Mouse (Mus musculus): ENCODE results near the gene Rrp36. TPM values are rescaled to one million over a fixed set of nuclear protein-coding genes. Genes with fewer than 3 reads are reported as not detected.

Gene Rrp36
- total RNA-seq, 2 experiments from 2014 or later, result 9.9 to 10.8 TPM

- intact Hi-C loops (cut with DNase I), result no loop called here
- no peak for DNase-seq (ENCODE audit: low spot score)
Observed at GRCm38 (mm10) chr17:46694517-46695063, 20.4 kb upstream of the Rrp36 start.

DNA sequence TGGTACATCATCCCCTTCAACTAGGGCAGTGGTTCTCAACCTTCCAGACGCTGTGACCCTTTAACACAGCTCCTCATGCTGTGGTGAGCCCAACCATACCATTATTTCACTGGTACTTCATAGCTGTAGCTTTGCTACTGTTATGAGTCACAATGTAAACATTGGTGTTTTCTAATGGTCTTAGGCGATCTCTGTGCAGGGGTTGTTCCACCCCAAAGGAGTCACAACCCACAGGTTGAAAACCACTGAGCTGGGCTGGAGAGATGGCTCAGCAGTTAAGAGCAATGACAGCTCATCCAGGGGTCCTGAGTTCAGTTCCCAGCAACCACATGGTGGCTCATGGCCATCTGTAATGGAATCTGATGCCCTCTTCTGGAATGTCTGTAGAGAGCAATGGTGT, 17.2 kb upstream of the Rrp36 start:
- intact Hi-C loops (cut with DNase I), result no loop called here
- DNase-seq (ENCODE audit: low spot score), result no peak

DNA sequence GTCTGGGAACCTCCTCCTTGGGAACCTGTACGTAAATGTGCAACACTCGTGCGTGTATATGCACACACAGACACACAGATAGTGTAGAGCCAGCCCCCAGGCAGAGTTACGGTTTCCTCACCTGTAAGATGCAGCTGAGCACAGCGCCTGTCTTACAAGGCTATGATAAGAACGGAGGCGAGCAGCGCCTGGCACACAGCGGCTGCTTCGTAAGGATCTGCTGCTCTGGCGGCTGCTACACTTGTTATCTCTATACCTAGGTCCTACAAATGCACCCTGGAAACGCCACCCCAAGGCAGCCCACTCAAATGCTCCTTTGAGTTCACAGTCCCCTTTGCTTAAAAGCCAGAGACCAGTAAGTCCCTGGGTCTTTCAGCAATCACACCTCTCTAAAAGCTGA, 16.5 kb upstream of the Rrp36 start:
- intact Hi-C loops (cut with DNase I), result no loop called here
- DNase-seq (ENCODE audit: low spot score), result no peak

DNA sequence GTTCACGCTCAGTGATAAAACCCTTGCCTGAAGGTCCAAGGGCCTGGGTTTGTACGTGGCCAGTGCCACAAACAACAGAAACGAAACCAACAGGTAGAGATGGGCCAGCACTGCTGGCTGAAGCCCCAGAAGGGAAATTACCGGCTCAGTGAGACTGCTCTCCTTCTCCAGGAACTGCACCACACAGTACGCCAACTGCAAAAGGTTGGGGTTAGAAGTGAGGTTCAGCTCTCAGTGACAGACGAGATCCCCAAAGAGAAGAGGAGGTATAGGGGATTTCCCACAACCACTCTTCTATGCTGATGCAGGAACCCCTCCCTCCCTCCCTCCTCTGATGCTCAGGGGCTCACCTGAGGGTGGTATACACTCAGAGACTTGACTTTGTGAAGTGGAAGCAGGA, 11.8 kb upstream of the Rrp36 start:
- DNase-seq (ENCODE audit: low spot score), result no peak
- intact Hi-C loops (cut with DNase I), result loop anchor here (2.0 kb wide), 1 partner anchor 17 kb away; no protein-coding TSS in a partner anchor

- intact Hi-C loops (cut with DNase I), result no loop called here
- no peak for DNase-seq (ENCODE audit: low spot score)
Observed at GRCm38 (mm10) chr17:46682654-46683389, 8.7 kb upstream of the Rrp36 start.

DNA sequence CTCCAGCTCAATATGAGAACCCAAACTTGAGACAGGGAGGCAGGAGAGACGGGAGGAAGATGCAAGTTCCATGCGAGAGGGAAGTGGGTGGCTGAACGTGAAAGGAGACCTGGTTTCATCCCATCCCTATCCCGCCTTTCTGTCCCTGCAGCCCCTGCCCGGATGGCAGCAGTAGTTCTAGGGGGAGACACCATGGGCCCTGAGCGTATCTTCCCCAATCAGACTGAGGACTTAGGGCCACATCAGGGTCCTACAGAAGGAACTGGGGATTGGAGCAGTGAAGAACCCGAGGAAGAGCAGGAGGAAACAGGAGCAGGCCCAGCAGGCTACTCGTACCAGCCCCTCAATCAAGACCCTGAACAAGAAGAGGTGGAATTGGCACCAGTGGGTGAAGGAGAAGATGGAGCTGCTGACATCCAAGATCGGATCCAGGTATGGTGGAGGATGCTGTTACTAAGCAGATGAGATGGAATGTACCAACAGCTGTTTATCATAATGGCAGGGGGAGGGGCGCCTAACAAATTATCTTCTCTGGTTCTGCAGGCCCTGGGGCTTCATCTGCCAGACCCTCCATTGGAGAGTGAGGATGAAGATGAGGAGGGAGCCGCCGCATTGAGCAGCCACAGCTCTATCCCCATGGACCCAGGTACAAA, 7.4 kb upstream of the Rrp36 start:
- DNase-seq (ENCODE audit: low spot score), result no peak
- intact Hi-C loops (cut with DNase I), result loop anchor here (2.0 kb wide), 2 partner anchors 33 kb away; no protein-coding TSS in a partner anchor

- intact Hi-C loops (cut with DNase I), result loop anchor here (2.0 kb wide), 2 partner anchors 32 to 34 kb away; no protein-coding TSS in a partner anchor
- DNase-seq (ENCODE audit: low spot score), result peak; percentile 95
Observed at GRCm38 (mm10) chr17:46680760-46681373, 6.7 kb upstream of the Rrp36 start, which contains the start of gene Klhdc3. Gene Klhdc3 (minus strand): TSS chr17:46680914.

DNA sequence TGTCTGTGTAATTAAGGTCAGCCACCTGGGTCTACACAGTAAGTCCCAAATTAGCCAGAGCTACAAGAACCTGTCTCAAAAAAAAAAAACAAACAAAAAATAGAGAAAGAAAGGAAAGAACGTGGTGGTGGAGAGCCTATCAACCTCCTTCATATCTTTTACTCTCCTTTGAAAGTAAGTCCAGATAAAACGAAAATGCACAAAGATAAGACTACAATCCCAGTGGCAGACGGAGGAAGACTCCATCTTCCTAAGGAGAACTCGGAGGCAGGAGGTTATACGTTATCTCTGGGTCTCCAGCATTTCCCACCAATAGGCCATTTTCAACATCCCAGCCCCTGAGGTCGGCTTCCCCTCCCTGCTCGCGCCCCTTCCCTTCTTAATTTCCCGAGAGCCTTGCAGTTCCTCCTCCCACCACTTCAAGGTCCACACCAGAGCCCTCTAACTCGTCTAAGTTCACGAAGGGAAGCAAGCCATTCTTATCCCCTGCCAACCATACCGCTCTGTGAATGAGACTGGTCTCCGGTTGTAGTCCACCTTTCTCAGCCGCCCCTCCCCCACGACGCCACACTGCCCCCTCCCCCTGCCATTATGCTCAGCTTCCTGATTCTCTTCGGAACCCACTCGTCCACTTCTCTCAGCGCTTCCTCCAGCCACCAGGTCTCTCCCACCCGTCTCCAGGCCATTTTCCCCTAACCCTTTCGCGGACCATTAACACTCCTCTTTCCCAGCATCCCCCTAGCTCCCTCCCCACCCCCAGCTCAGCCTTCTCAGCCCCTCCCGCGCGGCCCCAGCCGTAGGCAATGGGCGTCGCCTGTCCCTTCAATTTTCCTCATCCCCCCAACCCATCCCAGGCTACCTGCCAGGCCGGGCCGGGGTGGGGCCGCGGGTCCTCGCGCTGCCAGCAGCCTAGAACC, 5.9 kb upstream of the Rrp36 start:
- intact Hi-C loops (cut with DNase I), result loop anchor here (2.0 kb wide), 2 partner anchors 31 to 35 kb away; no protein-coding TSS in a partner anchor
- DNase-seq (ENCODE audit: low spot score), result no peak

DNA sequence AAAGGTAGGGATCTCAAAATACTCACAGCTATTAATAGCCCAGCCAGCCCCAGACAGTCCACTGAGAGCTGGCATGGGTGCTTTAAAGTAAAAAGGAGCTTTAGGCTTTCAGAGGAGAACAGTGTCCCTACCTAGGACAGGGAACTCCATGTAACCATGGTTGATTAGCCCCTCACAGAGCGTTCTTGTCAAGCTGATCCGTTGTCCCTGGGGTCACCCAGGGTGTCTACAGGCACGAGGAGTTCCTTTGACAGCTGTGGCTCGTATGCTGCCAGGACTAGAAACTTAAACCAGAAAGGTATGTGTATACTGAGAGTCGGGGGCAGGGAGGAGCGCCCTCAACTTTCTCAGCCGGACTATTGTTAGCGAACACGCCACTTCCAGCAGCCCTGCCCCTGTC, 4.8 kb upstream of the Rrp36 start:
- no peak for DNase-seq (ENCODE audit: low spot score)
- intact Hi-C loops (cut with DNase I), result no loop called here

DNA sequence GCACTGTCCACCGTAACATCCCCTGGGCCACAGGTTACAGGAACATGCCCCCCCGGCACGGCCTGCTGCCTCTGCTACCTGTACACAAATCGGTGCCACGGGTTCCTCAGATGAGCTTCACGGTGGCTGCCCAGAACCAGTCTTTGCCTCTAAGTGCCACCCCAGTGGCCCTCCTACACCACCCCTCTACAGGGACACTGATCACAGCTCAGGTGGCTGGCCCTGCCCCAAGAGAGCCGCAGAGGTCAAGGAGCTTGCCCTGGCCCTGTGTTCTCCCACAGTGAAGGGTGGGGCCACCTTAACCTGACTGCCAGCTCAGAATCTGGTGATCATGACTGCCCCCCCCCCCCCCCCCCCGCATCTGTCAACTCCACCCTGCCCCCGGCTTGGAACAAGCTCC, 4.3 kb upstream of the Rrp36 start, which contains the start of gene Mea1:
Gene Mea1, plus strand, starts transcription at position 378 of the 400 bp plus-strand sequence.
- intact Hi-C loops (cut with DNase I), result no loop called here
- DNase-seq (ENCODE audit: low spot score), result no peak

DNA sequence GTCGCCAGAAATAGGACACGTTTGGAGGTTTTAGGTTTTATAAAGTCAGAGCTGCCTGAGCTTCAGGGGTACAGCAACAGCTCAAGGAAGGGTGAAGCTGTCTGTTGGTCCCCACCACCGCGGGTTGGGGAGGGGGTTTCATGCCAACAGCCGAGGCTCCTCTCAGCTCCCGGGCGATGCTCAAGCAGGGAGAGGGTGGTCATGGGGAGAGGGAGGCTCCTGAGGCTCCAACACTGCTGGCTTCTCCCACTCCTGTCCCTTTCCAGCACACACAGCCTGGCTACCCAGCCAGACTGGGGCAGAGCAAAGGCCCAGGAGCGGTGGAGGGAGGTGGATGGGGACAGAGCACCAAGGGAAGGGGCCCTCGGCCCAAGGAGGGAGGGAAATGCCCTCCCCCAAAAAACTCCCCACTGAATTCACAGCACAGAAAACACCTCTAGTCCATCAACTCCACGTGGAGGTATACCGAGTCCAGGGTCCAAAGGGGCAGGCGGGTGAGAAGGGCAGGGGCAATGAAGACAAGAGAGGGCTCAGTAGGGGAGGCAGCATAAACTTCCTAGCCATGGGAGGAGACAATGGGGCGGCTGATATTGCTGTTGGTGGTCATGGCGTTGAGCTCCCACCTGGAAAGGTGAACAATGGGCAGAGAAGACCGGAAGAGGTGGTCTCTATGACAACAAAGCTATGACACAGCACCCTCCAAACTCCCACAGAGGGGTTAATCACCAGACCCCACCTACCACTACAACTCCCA, 555 bp upstream of the Rrp36 start:
- no peak for DNase-seq (ENCODE audit: low spot score)
- intact Hi-C loops (cut with DNase I), result no loop called here

DNA sequence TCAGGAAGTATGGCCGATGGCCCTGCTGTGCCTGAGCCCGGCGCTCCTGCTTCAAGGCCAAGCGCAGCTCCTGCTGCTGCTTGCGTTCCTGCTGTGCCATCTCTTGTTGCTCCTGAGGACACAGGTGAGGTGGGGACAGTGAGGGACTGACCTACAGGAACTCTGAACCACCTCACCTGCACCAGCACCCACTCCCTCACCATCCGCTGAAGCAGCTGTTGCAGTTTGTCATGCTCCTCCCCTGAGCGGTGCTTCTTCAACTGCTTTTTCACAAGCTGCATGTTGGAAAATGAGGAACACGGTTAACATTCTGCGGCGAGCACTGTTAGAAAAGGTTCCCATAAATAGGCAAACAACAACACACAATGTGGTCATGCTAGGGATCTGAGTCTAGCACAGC, 4.2 kb downstream of the Rrp36 start:
- intact Hi-C loops (cut with DNase I), result no loop called here
- no peak for DNase-seq (ENCODE audit: low spot score)

DNA sequence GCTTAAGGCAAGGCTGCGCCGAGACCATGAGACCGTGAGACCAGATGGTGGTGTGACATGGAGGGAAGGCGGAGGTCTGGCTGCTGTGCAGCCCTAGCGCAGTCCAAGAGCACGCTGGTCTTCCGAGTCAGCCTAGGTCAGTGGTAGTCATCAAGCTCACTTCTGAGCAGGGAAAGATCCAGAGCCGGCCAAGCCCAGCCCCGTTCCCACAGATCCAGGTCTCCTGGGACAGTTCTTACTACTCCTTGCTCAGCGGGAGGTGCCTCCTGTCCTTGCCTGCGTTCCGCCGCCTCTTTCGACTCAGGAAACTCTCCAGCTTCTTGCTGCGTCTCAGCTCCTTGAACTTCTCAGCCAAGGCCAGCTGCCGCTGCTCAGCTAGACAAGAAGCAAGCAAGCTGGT, 6.4 kb downstream of the Rrp36 start:
- intact Hi-C loops (cut with DNase I), result no loop called here
- DNase-seq (ENCODE audit: low spot score), result peak; percentile 28

- no peak for DNase-seq (ENCODE audit: low spot score)
- intact Hi-C loops (cut with DNase I), result no loop called here
Observed at GRCm38 (mm10) chr17:46662730-46663129, 11.4 kb downstream of the Rrp36 start.

DNA sequence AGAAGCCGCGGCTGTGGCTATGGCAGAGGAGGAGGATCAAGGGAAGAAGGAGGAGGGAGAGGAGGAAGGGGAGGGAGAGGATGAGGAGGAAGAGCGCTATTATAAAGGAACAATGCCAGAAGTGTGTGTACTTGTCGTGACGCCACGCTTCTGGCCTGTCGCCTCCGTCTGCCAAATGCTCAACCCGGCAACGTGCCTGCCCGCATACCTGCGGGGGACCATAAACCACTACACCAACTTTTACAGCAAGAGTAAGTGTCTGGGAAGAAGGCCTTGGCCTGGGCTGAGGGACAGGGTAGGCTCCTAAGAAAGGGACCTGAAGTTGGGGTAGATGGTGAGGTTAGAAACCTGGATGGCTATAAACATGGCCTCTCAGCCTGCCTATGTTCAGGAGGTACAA, 12.2 kb downstream of the Rrp36 start:
- DNase-seq (ENCODE audit: low spot score), result no peak
- intact Hi-C loops (cut with DNase I), result no loop called here

DNA sequence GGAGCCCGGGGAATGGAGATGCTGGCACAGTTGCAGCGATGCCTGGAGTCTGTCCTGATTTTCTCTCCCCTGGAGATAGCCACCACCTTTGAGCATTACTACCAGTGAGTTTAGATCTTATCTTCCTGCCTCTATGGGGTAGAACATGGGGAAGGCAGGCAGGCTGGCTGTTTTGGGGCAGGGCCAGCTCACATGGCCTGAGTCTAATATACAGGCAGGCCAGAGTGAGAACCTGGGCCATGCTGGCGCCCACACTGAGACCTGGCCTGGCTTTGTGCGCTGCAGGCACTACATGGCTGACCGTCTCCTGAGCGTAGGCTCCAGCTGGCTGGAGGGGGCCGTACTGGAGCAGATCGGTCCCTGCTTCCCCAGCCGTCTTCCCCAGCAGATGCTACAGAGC, 12.8 kb downstream of the Rrp36 start:
- DNase-seq (ENCODE audit: low spot score), result no peak
- intact Hi-C loops (cut with DNase I), result no loop called here

DNA sequence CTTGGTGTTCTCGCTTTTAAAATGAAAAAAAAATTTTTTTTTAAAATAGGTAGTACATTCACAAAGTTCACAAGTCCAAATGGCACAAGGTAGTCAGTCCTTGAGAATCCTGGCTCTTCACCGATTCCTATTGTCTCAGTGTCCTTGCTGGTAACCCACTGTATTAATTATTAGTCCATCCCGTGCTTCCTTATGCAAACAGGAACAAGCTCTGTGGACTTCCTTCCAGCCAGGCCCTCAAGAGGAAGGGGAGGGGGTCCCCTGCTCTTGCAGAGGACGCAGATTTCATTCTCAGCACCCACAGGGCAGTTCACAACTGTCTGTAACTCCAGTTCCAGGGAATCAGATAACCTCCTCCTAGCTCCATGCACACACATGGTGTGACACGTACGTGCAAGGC, 18.1 kb downstream of the Rrp36 start:
- intact Hi-C loops (cut with DNase I), result no loop called here
- no peak for DNase-seq (ENCODE audit: low spot score)

DNA sequence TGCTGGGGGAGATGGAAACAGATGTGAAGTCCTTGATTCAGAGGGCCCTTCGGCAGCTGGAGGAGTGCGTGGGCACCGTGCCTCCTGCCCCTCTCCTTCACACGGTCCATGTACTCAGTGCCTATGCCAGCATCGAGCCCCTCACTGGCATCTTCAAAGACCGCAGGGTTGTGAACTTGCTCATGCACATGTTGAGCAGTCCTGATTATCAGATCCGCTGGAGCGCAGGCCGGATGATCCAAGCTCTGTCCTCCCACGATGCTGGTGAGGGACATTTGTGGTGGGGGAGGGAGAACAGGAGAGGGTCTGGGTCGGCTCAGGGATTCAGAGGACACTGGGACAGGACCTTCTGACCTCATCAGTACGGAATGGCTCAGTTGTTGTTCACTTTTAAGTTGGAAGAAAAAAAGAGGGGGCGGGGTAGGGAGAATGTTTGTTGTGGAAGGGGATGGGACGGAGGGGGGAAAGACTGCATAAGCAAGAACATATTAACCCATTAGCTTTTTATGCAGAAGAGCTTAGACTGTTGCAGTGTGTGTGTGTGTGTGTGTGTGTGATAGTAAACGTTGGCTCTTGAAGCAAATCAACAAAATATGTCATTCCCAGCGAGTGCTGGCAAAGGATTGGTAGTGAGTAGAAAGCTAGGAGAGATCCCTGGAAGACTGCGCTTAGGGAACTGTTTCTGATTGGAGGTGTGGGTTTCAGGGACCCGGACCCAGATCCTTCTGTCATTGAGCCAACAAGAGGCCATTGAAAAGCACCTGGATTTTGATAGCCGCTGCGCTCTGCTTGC, 22.2 kb downstream of the Rrp36 start:
- intact Hi-C loops (cut with DNase I), result no loop called here
- DNase-seq (ENCODE audit: low spot score), result no peak
